Mouse (Mus musculus) neural tube, embryonic 12.5 days (tissue): ENCODE results near the gene Ssna1. TPM values are rescaled to one million over a fixed set of nuclear protein-coding genes. Genes with fewer than 3 reads are reported as not detected.
A peak's percentile ranks its signal among the peaks of the same experiment; 100 is the strongest.

ENCODE experiments used
- ATAC-seq: fragments of 200-750 bp; cut with Nextera tagmentation; 2 replicates; pipeline ENCODE4 v1.8.0; 2017; ENCODE audit warnings: low read depth, mild to moderate bottlenecking, moderate TSS enrichment, moderate library complexity; ENCODE audit not compliant: low FRiP score
- H3K27ac ChIP-seq: fragments of 300-500 bp; sonication (generic); 2 replicates; pipeline ENCODE4 v1.5.1; 2016
- H3K27me3 ChIP-seq: fragments of 300-500 bp; sonication (generic); replicated peaks from 2 replicates; pipeline ENCODE4 v1.6.1; 2016; ENCODE audit warnings: mild to moderate bottlenecking
- H3K36me3 ChIP-seq: fragments of 300-500 bp; sonication (generic); 2 replicates; pipeline ENCODE4 v1.6.1; 2016; ENCODE audit warnings: mild to moderate bottlenecking
- H3K4me1 ChIP-seq: fragments of 300-500 bp; sonication (generic); 2 replicates; pipeline ENCODE4 v1.6.1; 2016
- H3K4me2 ChIP-seq: fragments of 300-500 bp; sonication (generic); replicated peaks from 2 replicates; pipeline ENCODE4 v1.6.1; 2016; ENCODE audit warnings: mild to moderate bottlenecking
- H3K4me3 ChIP-seq: fragments of 300-500 bp; sonication (generic); 2 replicates; pipeline ENCODE4 v1.5.1; 2016
- H3K9ac ChIP-seq: fragments of 300-500 bp; sonication (generic); 2 replicates; pipeline ENCODE4 v1.6.1; 2016; ENCODE audit warnings: mild to moderate bottlenecking
- H3K9me3 ChIP-seq: fragments of 300-500 bp; sonication (generic); 2 replicates; pipeline ENCODE4 v1.6.1; 2016; ENCODE audit warnings: mild to moderate bottlenecking
- WGBS: fragments of 180-500 bp; shearing (Covaris S2); methylation state at CpG from one replicate; pipeline ENCODE4 v1.1.7; 2016; 5-methylcytosine and 5-hydroxymethylcytosine counted together
- polyA plus RNA-seq: library from polyadenylated mRNA; unstranded; fragments of >200 nt; fragmentation: Nextera tagmentation; extraction: Ambion mirVana; gene quantifications from 2 replicates; pipeline ENCODE4 v1.2.1, GENCODE M21; 2016

Gene Ssna1
- polyA plus RNA-seq, 1 experiment from 2014 or later, result 201 TPM

- no peaks in the 10 kb centered on the region for H3K9me3 ChIP-seq
- no peak within 1 kb of the TSS for H3K4me3 ChIP-seq
- H3K27ac ChIP-seq, result no peak within 1 kb of the TSS
- 91% methylated on average over 10 of the region's 10 CpGs for WGBS
- ATAC-seq, result no peak
- H3K36me3 ChIP-seq, result peaks cover 63% of the 10 kb centered on the region
- H3K4me2 ChIP-seq, result no peak within 1 kb of the TSS
- H3K27me3 ChIP-seq, result peaks cover 16% of the 10 kb centered on the region
- H3K4me1 ChIP-seq, result peaks cover 16% of the 10 kb centered on the region
- H3K9ac ChIP-seq, result 0 out of 2 replicates have a peak within 1 kb of the TSS, but pooled peaks have one; percentile 8
Measured at GRCm38 (mm10) chr2:25246183-25247072, 25.8 kb downstream of the Ssna1 start, which contains the start of gene AL732309.1. AL732309.1 (minus strand) TSS chr2:25246863.

DNA sequence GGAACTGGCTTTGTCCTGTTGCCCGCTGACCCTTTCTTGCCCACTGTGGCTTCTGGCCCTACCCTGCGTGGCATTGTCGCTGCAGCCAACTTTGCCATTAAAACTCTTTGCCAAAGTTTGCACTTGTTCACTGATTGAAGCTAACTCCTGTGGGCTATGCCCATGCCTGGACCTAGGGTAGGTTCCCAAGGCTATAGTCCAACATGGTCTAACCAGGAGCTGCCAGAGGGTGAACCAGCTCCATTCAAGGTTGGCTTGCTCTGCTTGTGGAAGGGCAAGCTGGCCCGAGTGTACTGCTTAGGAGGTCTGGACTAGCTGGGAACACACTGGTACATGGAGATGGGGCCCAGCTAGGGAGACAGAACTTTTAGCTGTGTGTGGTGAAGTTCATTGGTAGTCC is 28.1 kb downstream of the Ssna1 start:
- Histone ChIP-seq H3K9ac (no peak overlapping the region), H3K27ac (no peak overlapping the region), H3K27me3 (peaks cover 17% of the 10 kb centered on the region), H3K4me2 (0 out of 2 replicates have a peak overlapping the region, but pooled peaks have one; percentile 94), H3K9me3 (no peaks in the 10 kb centered on the region), H3K4me1 (peaks cover 21% of the 10 kb centered on the region), H3K4me3 (no peak overlapping the region), H3K36me3 (peaks cover 40% of the 10 kb centered on the region)
- 88% methylated on average over 4 of the region's 4 CpGs for WGBS
- no peak for ATAC-seq

DNA sequence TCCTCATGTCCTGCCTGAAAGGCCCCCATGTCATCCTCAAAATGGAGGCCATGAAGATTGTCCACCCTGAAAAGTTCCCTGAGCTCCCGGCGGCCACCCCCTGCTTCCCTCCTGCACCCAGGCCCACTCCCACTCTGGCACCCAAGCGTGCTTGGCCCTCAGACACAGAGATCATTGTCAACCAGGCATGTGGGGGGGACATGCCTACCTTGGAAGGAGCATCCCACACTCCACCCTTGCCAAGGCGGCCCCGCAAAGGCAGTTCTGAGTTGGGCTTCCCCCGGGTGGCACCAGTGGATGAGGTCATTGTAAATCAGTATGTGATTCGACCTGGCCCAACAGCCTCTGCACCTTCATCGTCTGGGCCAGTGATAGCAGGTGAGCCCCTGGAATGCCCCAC is 28.9 kb downstream of the Ssna1 start:
- WGBS, result 78% methylated on average over 8 of the region's 8 CpGs
- Histone ChIP-seq H3K27me3 (peaks cover 17% of the 10 kb centered on the region), H3K27ac (no peak overlapping the region), H3K9me3 (no peaks in the 10 kb centered on the region), H3K4me1 (peaks cover 21% of the 10 kb centered on the region), H3K9ac (peak overlapping the region; percentile 82; the same call in 1 of the 2 replicates), H3K36me3 (peaks cover 33% of the 10 kb centered on the region), H3K4me3 (no peak overlapping the region; the same call in 1 of the 2 replicates), H3K4me2 (peak overlapping the region; percentile 94)
- ATAC-seq, result no peak

GRCm38 (mm10) chr2:25242101-25242506 is 30.1 kb downstream of the Ssna1 start, which contains the start of the genes Rnf208 and Cysrt1:
Rnf208 (plus strand) TSS chr2:25242255.
Cysrt1 (minus strand) TSS chr2:25242452.
- under 1% methylated on average over 54 of the region's 59 CpGs for WGBS
- H3K4me3 ChIP-seq, result peak within 1 kb of the TSS; percentile 60
- no peak within 1 kb of the TSS for H3K27ac ChIP-seq
- H3K9ac ChIP-seq, result peak within 1 kb of the TSS; percentile 82
- peak; percentile 39 for ATAC-seq
- H3K4me2 ChIP-seq, result peak within 1 kb of the TSS; percentile 94
- peaks cover 21% of the 10 kb centered on the region for H3K4me1 ChIP-seq
- peaks cover 17% of the 10 kb centered on the region for H3K27me3 ChIP-seq
- peaks cover 22% of the 10 kb centered on the region for H3K36me3 ChIP-seq
- H3K9me3 ChIP-seq, result no peaks in the 10 kb centered on the region

DNA sequence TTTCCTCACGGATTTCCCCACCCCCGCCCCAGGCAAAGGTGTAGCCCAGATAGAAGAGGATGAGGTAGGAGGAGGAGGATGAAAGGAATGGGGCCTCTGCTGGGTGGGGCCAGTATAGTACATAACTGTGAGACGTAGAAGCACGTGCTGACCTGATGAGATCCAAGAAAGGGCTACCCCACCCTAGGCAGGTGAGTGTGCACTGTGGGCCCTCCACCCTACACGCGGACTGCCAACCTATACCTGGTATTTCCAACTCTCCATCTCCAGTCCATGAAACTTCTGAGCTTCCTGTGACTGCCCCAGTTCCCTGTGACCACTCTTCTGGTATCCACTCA is 30.8 kb downstream of the Ssna1 start:
- Histone ChIP-seq H3K4me2 (peak overlapping the region; percentile 94), H3K27me3 (peaks cover 17% of the 10 kb centered on the region), H3K9ac (peak overlapping the region; percentile 82; the same call in 1 of the 2 replicates), H3K9me3 (no peaks in the 10 kb centered on the region), H3K36me3 (peaks cover 16% of the 10 kb centered on the region), H3K27ac (no peak overlapping the region), H3K4me1 (peaks cover 21% of the 10 kb centered on the region), H3K4me3 (peak overlapping the region; percentile 60)
- ATAC-seq, result peak; percentile 26
- WGBS, result 23% methylated on average over 6 of the region's 6 CpGs

DNA sequence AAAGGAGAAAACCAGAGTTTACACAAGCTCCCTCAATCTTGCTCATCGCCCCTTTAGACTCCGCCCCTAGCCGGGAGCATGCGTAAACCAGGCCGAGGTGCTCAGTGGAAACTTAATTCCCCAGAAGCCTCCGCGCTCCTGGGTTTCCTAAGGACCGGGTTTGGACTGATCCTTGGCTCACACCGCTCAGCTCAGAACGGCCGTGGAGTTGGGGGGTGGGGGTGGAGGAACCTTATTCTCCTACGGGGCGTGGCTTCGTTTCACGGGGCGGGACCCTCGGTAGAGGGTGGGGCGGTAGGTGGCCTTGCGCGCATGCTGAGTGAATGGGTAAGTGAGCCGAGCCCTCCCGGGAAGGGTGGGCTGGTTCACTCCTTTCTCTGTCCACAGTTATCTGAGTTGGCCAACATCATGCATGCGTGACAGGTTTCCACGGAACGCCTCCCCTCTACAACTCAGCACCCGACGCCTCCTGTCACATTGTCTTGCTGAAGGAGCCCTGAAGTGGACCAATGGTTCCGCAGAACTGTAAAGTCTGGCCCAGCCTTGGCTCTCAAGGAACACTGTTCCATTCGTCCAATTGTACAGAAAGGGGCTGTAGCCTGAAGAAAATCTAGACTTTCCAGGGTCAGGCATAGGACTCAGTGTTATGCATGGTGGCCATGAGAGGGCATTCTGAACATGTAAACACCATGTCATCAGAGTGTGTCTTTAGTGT is 31.4 kb downstream of the Ssna1 start:
- Histone ChIP-seq H3K4me3 (peak overlapping the region; percentile 60), H3K36me3 (peaks cover 11% of the 10 kb centered on the region), H3K9ac (peak overlapping the region; percentile 5; the same call in 1 of the 2 replicates), H3K9me3 (no peaks in the 10 kb centered on the region), H3K4me2 (peak overlapping the region; percentile 94), H3K27me3 (peaks cover 17% of the 10 kb centered on the region), H3K27ac (no peak overlapping the region), H3K4me1 (peaks cover 21% of the 10 kb centered on the region)
- peak; percentile 69 for ATAC-seq
- 2% methylated on average over 29 of the region's 29 CpGs for WGBS

DNA sequence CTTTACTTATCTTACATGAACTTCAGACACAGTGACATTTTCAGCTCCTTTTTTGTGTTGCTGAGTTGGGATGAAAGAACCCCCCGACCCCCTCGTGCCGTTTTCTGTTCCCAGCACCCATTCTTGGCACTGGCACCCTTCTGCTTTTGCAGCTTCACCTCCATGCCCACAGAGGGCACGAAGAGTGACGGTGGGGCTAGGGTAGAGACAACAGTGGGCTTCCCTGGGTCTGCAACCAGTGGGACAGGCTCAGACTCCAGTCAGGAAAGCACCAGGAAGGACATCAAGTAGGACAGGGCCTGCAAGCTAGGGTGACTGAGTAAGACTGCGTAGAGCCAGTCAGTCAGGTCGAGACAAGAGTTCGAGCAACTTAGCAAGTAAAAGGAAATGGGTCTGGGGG is 31.9 kb downstream of the Ssna1 start:
- H3K9me3 ChIP-seq, result no peaks in the 10 kb centered on the region
- ATAC-seq, result no peak
- WGBS, result 48% methylated on average over 8 of the region's 8 CpGs
- peaks cover 17% of the 10 kb centered on the region for H3K27me3 ChIP-seq
- H3K27ac ChIP-seq, result no peak overlapping the region
- H3K4me2 ChIP-seq, result peak overlapping the region; percentile 94
- no peak overlapping the region for H3K4me3 ChIP-seq
- peaks cover 5% of the 10 kb centered on the region for H3K36me3 ChIP-seq
- H3K4me1 ChIP-seq, result peaks cover 21% of the 10 kb centered on the region
- no peak overlapping the region for H3K9ac ChIP-seq

GRCm38 (mm10) chr2:25239766-25240165 is 32.5 kb downstream of the Ssna1 start:
- Histone ChIP-seq H3K27ac (no peak overlapping the region), H3K4me3 (no peak overlapping the region), H3K9ac (no peak overlapping the region), H3K4me1 (peaks cover 21% of the 10 kb centered on the region), H3K36me3 (no peaks in the 10 kb centered on the region), H3K27me3 (peaks cover 17% of the 10 kb centered on the region), H3K9me3 (no peaks in the 10 kb centered on the region), H3K4me2 (no peak overlapping the region)
- no peak for ATAC-seq
- 89% methylated on average over 3 of the region's 3 CpGs for WGBS

DNA sequence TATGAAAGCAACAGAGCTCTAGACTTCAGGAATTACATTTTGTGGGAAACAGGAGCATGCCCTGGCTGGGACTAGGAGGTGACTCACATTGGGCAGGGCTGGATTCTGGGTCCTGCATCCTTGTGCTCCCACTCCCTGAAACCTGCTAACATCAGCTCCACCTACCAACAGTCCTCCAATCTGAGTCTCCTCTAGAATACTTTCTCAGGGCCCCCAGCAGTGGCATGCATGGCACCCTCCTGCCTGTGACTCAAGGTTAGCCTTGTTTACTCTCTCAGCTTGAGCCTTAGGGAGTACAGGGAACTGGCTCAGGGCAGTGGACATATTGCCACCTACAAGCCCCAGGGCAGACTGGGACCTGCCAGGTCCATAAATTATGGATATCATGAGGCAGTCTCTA is 34.1 kb downstream of the Ssna1 start:
- no peaks in the 10 kb centered on the region for H3K36me3 ChIP-seq
- peaks cover 21% of the 10 kb centered on the region for H3K4me1 ChIP-seq
- no peak overlapping the region for H3K27ac ChIP-seq
- H3K27me3 ChIP-seq, result peaks cover 14% of the 10 kb centered on the region
- H3K9ac ChIP-seq, result no peak overlapping the region
- H3K9me3 ChIP-seq, result no peaks in the 10 kb centered on the region
- no peak for ATAC-seq
- no peak overlapping the region for H3K4me3 ChIP-seq
- H3K4me2 ChIP-seq, result no peak overlapping the region

DNA sequence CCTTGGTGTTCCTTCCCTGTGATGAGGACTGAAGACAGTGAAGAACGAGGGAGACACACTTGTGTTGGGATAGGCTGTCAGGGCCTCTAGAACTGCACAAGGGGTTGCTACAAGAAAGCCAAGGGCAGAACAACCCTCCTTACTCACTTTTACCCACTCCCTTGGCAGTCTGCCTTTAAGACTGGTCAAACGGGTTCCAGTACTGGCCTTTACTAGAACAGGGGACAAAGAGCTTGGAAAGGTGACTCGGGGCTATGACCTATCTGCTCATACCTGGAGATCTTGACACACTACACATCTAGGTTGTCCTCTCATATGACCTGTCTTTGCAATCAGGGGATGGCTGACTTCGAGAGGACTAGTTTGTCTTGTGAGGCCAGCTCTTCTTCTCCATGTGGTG is 34.7 kb downstream of the Ssna1 start:
- H3K4me1 ChIP-seq, result peaks cover 15% of the 10 kb centered on the region
- H3K9ac ChIP-seq, result no peak overlapping the region
- H3K4me2 ChIP-seq, result no peak overlapping the region
- 67% methylated on average over 4 of the region's 4 CpGs for WGBS
- H3K27me3 ChIP-seq, result peaks cover 8% of the 10 kb centered on the region
- no peaks in the 10 kb centered on the region for H3K36me3 ChIP-seq
- no peak overlapping the region for H3K4me3 ChIP-seq
- H3K9me3 ChIP-seq, result no peaks in the 10 kb centered on the region
- no peak overlapping the region for H3K27ac ChIP-seq
- ATAC-seq, result no peak

DNA sequence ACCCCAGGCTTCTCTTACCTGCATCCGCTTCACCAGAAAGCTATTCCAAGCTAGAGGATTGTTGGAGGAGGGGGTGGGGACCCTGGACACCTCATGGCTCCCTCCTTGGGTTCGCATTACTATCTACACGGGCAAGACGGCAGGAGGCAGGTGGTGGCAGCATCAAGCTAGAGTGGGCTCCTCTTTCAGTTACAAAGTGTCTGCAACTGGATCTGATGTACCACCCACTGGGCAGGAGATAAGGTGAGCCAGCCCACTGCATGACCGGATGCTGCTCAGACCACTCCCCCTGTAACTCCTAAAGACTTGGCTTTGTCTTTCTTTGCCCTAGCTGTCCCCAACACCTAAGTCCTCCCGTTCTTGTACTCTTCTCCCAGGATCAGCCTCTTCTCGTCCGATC is 35.6 kb downstream of the Ssna1 start, which contains the start of gene Rnf224:
Gene Rnf224, minus strand, starts transcription at position 174 of the 400 bp plus-strand sequence.
- Histone ChIP-seq H3K27ac (no peak within 1 kb of the TSS), H3K36me3 (no peaks in the 10 kb centered on the region), H3K9ac (no peak within 1 kb of the TSS), H3K4me1 (peaks cover 7% of the 10 kb centered on the region), H3K9me3 (no peaks in the 10 kb centered on the region), H3K4me3 (no peak within 1 kb of the TSS), H3K4me2 (no peak within 1 kb of the TSS), H3K27me3 (peaks cover 7% of the 10 kb centered on the region; the same call in 1 of the 2 replicates)
- ATAC-seq, result no peak
- WGBS, result 41% methylated on average over 8 of the region's 8 CpGs

GRCm38 (mm10) chr2:25234551-25235220 is 37.6 kb downstream of the Ssna1 start:
- no peaks in the 10 kb centered on the region for H3K36me3 ChIP-seq
- no peaks in the 10 kb centered on the region for H3K4me1 ChIP-seq
- WGBS, result 71% methylated on average over 5 of the region's 5 CpGs
- no peak for ATAC-seq
- no peak overlapping the region for H3K9ac ChIP-seq
- no peaks in the 10 kb centered on the region for H3K9me3 ChIP-seq
- H3K4me3 ChIP-seq, result no peak overlapping the region
- H3K27me3 ChIP-seq, result peaks cover 9% of the 10 kb centered on the region; the same call in 1 of the 2 replicates
- H3K4me2 ChIP-seq, result no peak overlapping the region
- H3K27ac ChIP-seq, result no peak overlapping the region
